Mouse (Mus musculus): Measurements from ENCODE around the gene Sv2a. TPM values are rescaled to one million over a fixed set of nuclear protein-coding genes. Genes with fewer than 3 reads are reported as not detected.
"Not testable (repeated sequence)": the region's sequence is repeated elsewhere in the genome, so short reads cannot be mapped to it uniquely, and the experiment has no call there.

Gene Sv2a
- total RNA-seq, 2 experiments from 2014 or later = 7.0 to 7.7 TPM

DNA sequence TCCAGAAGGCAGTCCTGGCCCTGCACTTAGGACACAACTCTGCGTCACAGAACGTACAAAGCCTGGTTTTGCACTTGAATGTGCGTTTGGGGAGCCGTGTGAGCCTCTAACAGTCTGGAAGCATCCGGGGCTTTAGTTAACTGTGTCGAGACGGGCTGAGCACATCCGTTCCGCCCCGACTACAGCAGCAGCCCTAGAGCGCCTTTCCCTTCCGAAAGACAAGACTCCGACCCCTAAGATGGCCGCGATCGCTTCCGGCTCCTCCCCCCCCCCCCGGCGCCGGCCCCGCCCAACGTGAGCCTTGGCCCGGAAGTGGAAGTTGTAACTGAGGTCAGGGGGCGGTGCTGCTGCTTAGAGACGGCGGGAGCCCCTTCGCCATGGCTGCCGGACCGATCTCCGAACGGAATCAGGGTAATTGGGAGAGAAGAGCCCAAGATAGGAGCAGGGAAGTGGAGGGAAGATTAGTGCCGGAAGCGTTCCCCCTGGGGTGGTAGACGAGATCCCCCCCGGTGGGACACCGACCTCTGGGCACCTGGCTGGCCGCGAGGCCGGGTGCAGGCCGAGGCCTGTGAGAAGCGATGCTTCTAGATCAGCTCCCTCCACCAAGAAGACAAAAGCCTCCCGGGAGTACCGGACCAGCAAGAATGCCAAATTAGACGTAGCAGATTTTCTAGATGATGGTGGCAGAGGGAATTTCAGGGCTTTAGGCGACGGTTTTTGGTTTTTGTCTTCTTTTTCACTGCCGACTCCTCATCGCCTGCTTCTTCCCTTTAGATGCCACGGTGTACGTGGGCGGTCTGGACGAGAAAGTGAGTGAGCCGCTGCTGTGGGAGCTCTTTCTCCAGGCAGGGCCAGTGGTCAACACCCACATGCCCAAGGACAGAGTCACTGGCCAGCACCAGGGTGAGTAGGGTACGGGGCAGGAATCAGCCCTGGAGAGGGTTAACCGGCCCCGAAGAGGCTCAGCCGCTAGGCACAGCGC is 8.5 kb upstream of the Sv2a start, which contains the start of gene Sf3b4:
Gene Sf3b4, plus strand, starts transcription at position 136 of the 982 bp plus-strand sequence.
- intact Hi-C loops (cut with DNase I) = loop anchor here (2.0 kb wide), 1 partner anchor 48 kb away; the partner anchor contains the start of genes Hist2h2ac and Hist2h2be
- peak; percentile 82 to 86 for DNase-seq

- intact Hi-C loops (cut with DNase I) = loop anchor here (2.0 kb wide), 1 partner anchor 48 kb away; the partner anchor contains the start of genes Hist2h2ac and Hist2h2be
- DNase-seq = no peak
Observed at GRCm38 (mm10) chr3:96173185-96173584, 7.8 kb upstream of the Sv2a start.

GRCm38 (mm10) chr3:96174042-96174441 is 6.9 kb upstream of the Sv2a start:
- intact Hi-C loops (cut with DNase I); DNase-seq: not testable (repeated sequence)

- intact Hi-C loops (cut with DNase I) = no loop called here
- DNase-seq = no peak
Observed at GRCm38 (mm10) chr3:96175251-96175650, 5.7 kb upstream of the Sv2a start.

DNA sequence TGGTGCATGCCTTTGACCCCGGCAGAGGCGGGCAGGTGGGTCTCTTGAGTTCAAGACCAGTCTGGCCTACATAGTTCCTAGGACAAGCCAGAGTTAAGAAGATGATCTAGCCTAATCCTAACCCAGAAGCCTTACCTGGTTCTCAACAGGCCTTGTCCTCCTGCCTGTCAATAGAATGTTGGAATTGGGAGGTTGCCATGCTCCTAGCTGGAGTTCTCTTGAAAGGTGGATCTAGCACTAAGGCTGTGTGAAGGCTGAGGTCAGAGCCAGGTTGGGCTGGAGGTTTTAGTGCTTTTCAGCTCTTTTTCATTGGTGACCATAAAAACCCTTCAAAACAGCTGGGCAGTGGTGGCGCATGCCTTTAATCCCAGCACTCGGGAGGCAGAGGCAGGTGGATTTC is 2.5 kb upstream of the Sv2a start:
- intact Hi-C loops (cut with DNase I) = no loop called here
- DNase-seq = no peak

- DNase-seq = no peak
- intact Hi-C loops (cut with DNase I) = no loop called here
Observed at GRCm38 (mm10) chr3:96178902-96179301, 2.0 kb upstream of the Sv2a start.

GRCm38 (mm10) chr3:96179531-96179930 is 1.4 kb upstream of the Sv2a start:
- intact Hi-C loops (cut with DNase I) = no loop called here
- DNase-seq = peak; percentile 39 to 67

GRCm38 (mm10) chr3:96181510-96182381 is 795 bp downstream of the Sv2a start:
- intact Hi-C loops (cut with DNase I) = no loop called here

DNA sequence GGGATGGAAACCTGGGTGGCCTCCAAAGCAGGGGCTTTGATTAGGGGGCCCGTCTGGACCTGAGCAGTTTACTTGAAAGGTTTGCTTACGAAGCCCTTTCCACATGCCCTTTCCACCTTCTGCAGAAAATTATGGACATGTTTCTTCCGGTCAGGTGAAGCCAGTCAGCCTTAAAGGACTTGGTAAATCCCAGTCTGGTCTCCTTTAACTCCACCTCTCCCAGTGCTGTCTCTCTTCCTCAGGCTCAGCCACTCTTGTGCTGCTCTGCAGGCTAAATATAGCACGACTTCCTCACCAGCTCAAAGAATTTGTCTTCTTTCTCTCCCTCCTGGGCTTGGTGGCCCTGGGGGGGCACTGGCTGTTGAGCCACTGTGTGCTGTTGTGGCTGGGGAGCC is 1.4 kb downstream of the Sv2a start:
- DNase-seq = no peak
- intact Hi-C loops (cut with DNase I) = no loop called here

More at GRCm38 (mm10) chr3:96181510-96182381, 795 bp downstream of the Sv2a start:
- no peak for DNase-seq

- DNase-seq = peak in 1 of 2 experiments; percentile 35
- intact Hi-C loops (cut with DNase I) = no loop called here
Observed at GRCm38 (mm10) chr3:96192977-96193376, 12.0 kb downstream of the Sv2a start.

DNA sequence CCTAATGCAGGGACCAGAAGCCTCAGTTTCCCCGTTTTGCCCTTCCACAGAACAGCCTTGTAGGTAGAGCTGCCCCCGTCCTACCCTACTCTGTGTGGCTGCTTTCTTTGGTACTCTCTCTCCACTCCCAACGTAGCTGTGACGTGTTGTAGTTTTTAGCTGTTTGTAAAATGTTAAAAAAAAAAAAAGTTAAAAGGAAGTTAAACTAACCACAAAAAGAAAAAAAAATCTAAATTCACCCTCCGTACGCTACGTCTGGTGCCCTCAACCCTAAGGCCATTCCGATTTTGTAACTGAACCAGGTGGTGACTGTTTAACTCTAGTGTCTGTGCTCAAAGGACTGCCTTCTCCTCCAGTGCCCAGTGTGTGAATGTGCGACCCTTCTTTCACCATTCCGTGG is 14.0 kb downstream of the Sv2a start:
- no peak for DNase-seq

GRCm38 (mm10) chr3:96195616-96196313 is 14.8 kb downstream of the Sv2a start:
- DNase-seq = no peak
- intact Hi-C loops (cut with DNase I) = no loop called here

More for the DNA sequence above, 14.0 kb downstream of the Sv2a start:
- intact Hi-C loops (cut with DNase I) = no loop called here

DNA sequence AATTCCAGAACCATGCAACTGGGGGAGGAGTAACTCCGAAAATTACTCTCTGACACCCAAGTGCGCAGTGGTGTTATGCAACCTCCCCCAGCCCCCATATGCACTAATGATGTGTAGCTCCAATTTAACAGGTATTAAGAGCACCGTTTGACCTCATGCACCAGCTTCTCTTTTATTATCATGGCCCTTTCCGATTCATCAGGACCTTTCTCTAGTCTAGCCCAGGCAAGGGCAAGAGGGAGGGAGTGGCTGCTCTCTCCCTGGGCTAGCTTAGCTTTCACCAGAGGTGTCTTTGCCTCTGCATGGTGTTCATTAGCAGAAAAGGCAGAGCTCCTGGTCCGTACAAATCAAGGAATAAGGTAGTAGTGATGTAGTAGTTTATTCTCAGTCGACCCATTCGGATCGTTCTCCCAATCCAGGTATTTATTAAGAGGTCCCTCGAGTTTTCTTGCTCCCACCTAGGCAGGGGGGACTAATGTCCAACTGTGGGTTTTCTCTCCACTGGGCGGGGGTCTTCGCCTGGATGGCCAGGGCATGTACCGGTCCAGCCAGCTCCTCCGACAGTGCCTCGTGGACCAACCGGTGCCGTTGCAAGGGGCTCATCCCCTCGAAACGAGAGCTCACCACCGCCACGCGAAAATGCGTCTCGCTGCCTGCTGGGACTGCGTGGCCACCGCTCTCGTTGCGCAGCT is 15.6 kb downstream of the Sv2a start:
- DNase-seq = no peak
- intact Hi-C loops (cut with DNase I) = no loop called here

DNA sequence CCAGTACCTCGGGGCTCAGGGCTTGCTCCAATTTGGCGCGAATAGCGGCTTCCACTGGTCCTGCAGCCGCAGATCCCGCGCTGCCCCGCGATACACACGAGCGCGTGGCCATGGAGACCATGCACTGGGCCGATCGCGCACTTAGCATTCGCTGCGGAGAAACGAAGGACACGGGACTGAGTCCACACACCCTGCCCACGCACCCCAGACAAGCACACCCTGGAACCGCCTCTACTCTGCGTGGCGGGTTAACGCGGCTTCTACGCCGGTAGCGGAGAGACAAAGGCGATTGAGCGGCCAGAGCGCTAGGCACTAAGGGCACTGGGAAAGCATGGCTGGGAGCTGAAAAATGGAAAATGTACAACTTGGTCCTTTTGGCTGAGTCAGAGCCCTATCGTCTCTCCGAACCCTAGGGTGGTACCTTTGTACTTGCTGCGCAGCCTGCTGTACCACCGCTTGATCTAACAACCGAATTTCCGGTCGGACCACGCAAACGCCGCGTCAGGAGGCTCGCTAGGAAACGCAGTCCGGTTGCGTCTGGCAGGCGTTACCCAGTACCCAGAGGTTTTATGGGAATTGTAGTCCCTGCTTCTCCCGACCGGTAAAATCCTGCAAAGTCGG is 16.3 kb downstream of the Sv2a start:
- intact Hi-C loops (cut with DNase I) = no loop called here

GRCm38 (mm10) chr3:96198181-96198580 is 17.2 kb downstream of the Sv2a start:
- no peak for DNase-seq

More for the DNA sequence above, 16.3 kb downstream of the Sv2a start:
- peak; percentile 84 to 85 for DNase-seq

GRCm38 (mm10) chr3:96198601-96199251 is 17.8 kb downstream of the Sv2a start:
- DNase-seq; intact Hi-C loops (cut with DNase I): not testable (repeated sequence)

More at GRCm38 (mm10) chr3:96198181-96198580, 17.2 kb downstream of the Sv2a start:
- intact Hi-C loops (cut with DNase I) = no loop called here

- intact Hi-C loops (cut with DNase I) = loop anchor here (10.0 kb wide), 1 partner anchor 55 kb away; no protein-coding TSS in a partner anchor
- no peak for DNase-seq
Observed at GRCm38 (mm10) chr3:96199731-96200130, 18.8 kb downstream of the Sv2a start.

GRCm38 (mm10) chr3:96207819-96208218 is 26.9 kb downstream of the Sv2a start:
- intact Hi-C loops (cut with DNase I) = loop anchor here (10.0 kb wide), 1 partner anchor 47 kb away; no protein-coding TSS in a partner anchor
- no peak for DNase-seq

Data from heart, postnatal 14 days (tissue).